Mouse (Mus musculus) Muller cell, postnatal 12 days (primary cell): ENCODE results near the gene Slc7a5.
A peak's percentile ranks its signal among the peaks of the same experiment; 100 is the strongest.

Source experiments
- DNase-seq: peaks from one replicate; pipeline ENCODE4 v3.0.0-alpha.2; 2015; ENCODE audit errors: inconsistent ontology term

Slc7a5 gene

DNA sequence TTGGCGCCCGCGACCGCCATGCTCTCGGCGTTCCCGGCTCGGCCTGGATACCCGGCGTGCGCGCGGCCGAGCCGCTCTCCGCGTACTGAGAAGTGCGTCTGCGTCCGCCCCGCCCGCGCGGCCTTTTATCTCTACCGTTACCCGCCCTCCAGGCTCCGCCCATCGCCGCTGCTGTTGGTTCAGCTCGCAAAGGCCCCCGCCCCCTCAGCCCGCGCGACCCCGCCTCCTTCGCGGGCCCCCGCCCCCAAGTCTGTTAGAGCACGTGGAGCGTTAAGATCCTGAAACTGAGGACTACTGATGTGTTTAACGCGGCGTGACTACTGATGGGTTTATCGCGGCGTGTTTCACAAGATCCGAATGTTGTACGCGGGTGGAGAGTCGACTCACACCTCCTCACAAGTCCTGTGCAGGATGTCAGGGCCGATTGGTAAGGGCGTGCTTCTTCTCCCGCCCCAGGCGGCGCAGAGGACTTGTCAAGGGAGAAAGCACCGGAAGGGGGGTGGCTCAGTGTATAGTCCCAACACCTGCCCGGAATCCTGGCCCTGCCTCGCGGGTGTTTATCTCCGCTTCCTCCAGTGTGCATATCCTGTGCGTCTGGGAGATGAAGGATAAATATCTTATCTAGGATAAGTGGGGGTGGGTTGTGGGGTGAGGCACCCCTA is at the start of gene Slc7a5:
Gene Slc7a5, minus strand, starts transcription at position 108 of the 662 bp plus-strand sequence.
- DNase-seq = peak; percentile 98

DNA sequence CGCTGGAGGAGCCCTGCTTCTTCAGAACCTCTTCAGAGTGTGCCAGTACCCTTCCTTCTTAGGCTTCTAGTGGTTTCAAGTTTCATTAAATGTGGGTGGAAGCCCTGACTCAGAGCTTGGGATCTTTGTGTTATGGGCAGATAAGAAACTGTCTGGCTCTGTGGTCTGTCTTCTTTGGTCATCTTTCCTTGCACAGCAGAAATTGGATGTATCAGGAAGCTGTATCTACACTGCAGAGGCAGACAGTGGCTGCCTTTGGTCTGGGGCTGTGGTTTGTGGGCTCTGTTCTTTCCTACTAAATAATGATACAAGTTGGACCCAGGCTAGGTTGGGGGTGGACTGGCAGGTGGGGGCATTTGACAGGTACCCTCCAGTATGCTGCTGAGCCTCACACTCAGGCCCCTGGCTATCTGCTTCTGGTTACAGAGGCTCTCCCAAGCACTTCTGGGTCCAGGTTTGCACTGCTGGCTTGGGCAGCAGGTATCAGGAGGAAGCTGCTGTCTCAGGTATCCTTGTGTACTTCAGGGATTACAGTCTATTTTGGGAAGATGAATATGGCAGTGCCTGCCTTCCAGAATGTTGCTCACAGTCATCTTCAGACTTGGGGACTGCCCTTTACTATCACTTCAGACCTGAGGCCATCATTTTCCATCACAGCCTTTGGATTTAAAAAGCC is 48.5 kb upstream of the Slc7a5 start:
- DNase-seq = no peak

DNA sequence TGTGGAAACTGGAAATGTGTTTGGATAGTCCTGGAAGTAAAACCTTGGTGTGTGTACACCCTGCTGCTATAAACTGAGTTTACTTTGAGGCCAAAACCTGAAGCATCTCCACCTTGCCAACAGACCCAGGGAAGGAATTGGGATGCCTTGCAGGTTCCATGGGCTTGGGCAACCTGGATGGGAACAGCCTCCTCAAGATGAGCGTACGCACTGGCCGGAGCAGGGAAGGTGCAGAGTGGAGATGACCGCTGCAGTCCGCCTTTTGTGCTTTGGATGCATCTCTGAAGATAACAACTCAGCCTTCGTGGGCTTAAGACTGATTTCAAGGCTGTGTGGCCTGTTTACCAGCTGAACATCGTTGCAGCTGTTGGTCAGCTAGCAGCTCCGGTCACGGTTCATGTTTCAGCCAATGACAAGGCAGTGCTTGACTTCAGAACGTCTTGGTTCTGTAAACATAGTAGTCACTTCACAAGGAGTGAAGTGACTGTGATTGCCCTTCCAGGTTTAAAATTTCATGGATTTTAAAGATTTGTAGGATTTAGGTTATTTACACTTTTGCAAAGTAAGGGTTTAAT is 47.6 kb upstream of the Slc7a5 start:
- no peak for DNase-seq

DNA sequence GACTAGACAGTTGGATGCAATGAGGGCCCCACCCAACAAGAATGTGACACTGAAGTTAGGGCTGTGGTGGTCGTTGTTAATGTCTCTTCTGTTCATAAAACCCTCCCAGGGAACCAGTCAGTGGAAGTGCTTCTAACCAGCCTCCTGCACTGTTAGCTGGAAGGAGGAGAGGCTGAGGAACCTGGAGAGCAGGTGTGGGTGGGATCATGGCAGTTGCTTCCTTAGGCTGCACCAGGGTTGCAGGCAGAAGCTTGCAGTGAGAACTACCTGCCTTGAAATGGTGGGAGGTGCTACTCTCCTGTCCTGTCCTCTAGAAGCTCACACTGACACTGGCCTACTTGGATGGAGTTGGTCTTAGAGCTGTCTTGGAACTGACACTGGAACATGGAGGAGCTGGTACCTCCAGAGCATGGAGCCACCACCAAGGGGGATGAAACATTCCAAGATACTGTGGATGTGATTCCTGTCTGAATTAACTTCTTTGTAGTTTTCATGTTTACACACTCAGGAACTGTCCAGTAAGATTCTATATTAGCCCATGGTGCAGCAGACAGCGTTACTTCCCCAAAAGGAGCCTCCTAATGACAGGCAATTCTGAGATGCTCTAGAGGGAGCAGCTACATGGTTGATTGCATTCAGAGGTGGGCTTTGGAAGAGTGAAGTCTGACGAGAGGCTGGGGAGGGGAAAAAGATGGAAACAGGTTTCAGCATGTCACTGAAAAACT is 46.5 kb upstream of the Slc7a5 start:
- DNase-seq = no peak

DNA sequence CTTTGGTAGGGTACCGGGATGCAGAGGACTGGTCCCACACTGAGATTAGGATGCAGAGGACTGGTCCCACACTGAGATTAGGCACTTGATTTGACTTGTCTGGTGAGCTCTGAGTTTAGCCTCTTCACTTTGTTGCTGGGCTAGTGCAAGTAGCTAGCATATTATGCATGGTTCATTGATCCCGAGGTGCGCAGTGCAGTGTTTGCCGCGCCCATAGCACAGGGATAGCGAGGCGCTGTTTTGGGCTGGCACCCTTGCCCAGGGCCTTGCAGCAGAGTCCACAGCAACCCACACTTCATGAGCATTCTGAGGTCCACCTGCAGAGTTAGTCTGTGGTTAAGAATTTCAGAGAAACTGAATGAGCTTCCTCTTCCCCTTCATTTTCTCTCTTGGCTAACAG is 45.3 kb upstream of the Slc7a5 start:
- no peak for DNase-seq

DNA sequence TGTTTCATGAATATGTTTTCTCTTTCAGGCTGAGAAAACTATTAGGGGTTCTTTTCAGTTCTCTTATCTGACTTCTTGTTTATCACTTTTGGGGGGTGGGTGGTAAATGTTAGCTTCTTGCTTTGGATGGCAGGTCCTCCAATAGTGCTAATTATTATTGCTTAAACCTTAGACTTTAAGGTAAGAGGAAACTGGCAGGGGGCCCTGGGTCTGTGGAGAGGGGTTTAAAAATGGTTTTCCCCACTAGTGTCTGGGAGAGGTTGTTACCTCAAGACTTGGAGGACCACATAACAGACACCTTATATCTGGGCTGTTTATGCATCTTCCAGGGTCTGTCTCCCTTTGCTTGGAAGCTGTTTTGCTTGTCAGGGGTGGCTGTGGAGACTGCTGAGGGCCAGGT is 44.6 kb upstream of the Slc7a5 start:
- DNase-seq = no peak

DNA sequence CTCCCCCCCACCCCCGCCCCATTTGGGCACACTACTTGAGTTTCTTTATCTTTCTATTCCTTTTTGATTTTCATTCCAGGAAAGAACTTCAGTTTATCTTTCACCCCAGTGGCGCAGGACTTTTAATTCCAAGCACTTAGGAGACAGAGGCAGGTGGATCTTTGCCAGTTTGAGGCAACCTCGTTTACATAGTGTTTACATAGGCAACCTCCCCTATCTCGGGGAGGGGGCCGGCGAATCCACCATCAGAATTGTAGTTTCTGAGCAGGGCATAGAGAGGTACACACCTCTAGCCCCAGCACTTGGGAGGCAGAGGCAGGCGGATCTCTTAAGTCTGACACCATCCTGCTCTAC is 44.1 kb upstream of the Slc7a5 start:
- DNase-seq = no peak

DNA sequence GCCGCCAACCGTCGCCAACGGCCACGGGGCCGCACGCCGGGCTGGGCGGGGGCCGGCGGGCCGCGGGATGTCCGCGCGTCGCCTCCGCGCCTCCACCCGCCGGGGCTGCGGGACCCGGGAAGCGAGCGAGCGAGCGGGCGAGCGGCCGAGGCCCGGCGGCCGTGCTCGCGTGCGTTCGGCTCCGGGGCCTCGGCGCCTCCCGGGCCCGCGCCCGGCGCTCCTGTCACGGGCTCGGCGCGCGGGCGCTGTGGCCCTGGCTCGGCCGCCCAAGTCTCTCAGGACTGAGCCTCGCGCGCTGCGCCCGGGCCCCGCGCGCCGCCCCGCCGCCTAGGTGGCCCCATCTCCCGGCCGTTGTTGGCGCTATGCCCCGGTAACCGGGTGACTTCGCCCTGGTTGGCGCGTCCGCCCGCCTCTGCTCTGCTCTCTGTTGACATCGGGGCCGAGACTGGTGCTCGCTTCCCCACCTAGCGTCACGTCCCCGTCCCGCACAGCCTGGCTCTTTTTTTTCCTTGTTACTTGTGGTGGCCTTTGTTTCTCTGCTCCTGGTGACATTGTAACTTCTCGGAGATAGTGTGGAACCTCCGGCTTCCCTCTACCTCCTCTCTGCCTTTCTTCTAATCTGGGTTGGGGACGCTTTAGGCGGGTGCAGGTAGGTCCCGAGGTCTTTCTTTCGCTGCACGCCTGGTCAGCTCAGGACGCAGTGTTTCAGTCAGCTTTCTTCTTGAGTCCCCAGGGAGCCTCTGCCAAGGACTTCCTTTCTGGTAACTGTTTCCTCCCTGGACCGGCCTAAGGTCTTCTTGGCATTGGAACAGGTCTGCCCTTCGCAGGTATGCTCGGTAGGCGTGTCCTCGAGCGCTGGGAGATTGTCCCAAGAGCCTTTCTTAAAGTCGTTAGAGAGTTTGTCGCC is 43.5 kb upstream of the Slc7a5 start:
- peak; percentile 43 for DNase-seq

DNA sequence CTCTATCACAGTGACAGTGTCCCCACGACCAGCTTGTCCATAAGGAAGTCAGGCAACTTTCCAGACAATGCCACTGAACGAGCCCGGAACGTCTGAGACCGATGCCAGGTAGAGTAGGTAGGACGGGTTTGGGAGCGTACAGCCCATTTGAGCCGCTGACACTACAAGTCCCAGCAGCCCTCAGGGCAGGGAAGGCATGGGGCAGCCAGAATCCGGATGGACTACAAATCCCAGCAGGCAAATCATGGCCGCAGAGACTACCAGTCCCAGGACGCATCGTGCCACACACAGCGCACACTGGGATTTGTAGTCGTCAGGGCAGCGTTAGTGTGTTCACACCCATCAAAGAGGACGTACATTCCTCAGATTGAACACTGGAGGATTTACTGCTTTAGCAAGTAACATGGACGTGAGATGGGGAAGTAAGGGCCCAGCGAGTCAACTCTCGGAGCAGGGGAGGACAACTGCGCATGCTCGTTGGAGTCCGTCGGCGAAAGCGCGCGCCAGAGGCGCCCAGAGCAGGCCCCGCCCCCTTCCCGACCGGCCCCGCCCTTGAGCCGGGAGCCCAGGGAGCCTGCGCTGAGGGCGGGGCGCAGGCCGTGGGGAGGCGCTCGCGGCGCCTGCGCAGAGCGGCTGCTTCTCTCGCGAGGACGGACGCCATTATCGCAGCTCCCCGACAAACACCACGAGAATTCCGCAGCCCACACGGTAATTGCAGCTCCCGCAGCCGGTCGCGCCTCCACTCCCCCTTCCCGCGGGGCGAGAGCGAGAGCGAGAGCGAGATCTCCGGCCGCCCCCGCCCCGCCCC is 42.7 kb upstream of the Slc7a5 start:
- peak; percentile 99 for DNase-seq

DNA sequence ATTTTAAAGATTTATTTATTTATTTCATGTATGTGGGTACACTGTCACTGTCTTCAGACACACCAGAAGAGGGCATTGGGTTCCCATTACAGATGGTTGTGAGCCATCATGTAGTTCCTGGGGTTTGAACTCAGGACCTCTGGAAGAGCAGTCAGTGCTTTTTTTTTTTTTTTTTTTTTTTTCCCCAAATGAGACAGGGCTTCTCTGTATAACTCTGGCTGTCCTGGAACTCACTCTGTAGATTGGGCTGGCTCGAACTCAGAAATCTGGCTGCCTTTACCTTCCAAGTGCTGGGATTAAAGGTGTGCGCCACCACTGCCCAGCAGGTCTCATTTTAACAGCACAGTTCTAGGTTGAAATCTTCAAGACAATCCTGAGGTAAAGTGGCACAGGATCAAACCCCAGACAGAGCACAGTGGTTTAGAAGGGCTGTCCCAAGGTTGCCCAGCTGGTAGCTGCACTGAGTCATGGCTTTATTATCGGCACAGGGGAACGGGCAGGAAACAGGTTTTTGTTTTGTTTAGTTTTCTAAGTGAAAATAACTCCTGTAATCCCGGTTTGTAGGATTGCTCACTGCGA is 41.8 kb upstream of the Slc7a5 start, which contains the start of gene Banp:
Gene Banp, plus strand, starts transcription at position 529 of the 579 bp plus-strand sequence.
- no peak for DNase-seq

DNA sequence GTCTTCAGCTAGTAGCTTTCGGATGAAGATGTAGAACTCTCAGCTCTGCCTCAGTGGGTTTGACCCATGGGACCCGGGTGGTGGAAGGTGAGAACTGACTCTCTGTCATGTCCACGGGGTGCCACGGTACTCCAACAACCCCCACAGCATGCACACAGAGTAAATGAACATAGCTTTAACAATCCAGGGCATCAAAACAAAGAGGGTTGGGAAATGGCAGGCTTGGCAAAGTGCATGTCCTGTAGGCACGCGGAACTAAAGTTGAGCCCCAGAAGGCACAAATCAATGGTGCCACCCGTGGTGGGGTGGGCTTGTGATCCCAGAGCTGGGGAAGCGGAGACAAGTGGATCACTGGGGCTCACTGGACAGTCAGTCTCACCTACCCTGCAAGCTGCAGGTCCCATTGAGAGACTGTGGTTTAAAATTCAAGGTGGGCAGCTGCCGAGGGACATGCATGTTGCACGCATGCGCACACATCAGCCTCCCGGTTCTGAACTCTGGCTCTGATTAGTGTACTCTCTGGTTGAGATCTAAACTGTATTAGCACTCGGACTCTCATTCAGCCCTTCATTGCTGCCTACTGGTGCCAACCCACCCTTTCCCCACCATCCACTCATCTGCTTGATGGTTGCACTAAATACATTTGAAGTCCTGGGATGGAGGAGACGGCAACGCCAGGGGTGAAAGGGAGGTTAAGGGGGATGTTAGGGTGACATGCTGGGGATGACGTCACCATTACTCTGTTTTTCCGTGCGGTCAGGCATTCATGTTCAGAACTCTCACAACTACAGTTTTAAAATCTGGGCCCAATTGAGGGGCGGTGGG is 41.0 kb upstream of the Slc7a5 start:
- DNase-seq = no peak

DNA sequence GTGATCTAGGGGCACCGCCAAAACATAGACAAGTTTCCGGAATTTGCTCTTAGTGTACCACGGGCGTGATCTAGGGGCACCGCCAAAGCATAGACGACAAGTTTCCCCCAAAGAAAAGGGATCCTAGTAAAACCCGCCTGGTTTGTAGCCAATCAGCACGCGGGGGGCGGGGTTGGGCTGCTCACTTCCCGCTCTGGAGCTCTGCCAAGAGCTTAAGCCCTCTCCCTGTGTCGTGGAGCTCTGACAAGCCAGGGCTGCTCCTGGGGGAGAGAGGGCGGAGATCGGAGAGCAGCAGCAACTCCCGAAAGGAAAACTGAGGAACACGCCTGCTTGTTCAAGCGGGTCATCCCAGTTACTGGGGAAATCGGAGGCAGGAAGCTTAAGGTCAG is 40.3 kb upstream of the Slc7a5 start:
- peak; percentile 88 for DNase-seq

DNA sequence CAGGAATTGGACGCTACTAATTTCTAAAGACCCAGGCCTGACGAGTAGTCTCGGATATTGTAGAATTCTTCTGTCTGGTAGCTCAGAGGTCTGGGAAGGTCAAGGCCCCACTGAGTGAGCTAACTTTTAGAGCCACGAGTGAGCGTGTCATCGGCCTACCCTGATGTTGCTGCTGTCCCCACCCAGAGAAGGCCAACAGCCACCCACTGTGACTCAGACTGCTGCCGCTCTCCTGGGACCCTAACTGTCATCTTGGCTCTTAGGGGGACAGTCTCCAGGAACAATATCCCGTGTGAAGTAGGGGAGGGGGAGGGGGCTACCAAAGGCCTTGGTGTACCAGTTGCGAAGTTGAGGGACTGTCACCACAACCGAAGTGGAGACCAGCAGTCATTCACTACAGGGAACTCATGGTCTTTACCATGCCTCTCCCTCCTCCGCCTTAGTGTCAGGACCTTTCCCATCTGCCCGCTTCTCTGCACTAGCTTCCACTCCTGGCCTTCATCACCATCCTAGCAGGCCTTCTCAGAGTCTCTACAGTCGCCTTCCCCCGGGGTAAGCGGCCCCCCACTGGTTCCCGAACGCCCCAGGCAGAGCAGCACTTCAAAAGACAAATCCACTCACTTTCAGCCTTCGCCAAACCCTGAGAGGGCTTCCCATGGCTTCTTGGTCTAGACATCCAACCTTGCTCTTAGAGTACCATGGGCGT is 39.7 kb upstream of the Slc7a5 start:
- DNase-seq = no peak

DNA sequence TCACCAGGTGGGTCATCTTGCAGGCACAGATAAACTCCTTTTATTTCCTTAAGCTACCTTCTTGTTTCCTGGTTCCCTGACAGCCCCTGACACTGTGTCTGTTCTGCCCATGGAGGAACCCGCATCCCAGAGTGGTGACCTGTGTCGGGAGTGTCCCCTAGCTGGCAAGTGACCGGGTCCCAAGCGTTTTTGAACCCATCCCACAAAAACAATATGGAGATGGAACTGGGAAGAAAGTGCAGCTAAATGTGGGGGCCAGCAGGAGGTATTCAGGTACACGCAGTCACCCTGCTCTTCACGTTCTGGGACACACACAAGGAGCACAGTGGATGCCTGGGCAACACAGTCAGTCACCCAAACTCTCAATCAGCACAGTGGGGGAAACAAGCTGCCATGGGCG is 38.9 kb upstream of the Slc7a5 start:
- no peak for DNase-seq

DNA sequence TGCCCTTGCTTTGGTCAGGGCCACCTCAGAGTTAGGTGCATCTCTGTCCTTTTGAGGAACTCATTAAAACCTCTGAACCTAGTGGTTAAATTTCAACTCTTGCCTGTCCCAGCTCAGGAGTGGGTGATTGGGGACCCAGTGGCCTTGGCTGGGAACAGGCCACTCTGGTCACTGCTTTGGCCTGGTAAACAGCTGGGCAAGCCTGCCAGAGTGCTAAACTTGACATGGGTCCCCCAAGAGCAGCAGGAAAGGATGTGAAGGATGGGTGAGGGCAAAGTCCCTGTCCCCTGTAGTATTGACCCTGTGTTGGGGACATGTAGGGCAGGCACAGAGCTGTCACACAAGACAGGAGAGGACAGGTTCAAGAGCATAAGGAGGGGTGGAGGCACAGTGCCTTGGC is 37.3 kb upstream of the Slc7a5 start, which contains the start of gene Car5a:
Gene Car5a, minus strand, starts transcription at position 74 of the 400 bp plus-strand sequence.
- no peak for DNase-seq

DNA sequence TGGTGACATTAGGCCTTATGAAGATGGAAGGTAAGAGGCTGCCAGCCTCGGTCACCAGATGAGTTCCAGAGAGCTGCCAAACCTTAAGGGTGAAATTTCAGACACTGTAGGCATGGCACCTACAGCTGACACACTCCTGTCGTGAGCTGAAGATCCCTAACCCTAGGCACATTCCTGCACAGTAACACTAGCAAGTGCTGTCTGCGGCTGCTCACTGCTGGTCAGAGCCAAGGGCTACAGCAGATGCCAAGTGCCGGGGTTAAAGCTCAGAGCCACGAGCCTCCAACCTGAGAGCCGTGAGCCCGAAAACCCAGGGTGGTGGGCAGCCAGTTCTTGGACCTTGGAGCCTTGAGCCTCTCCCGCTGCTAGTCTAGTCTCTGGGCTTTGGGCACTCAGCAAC is 36.2 kb upstream of the Slc7a5 start:
- no peak for DNase-seq

DNA sequence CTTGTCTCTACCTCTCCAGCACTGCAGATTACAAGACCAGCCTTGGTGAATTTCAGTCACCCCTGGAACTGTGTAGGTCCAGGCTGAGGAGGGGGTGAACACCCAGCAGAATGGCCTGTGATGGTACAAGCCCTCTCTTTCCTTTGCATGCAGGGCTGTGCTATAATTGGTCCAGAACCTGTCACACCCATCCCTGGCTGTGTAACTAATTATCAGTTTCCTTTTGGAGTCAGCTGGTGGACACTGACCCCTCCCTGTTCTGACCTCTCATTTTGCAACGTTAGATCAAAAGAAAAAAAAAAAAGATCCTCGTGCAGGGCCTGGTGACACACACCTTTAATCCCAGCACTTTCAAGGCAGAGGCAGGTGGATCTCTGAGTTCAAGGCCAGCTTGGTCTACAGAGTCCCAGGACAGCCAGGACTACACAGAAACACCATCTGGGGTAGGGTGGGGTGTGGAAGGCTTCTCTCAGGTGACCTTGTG is 35.6 kb upstream of the Slc7a5 start:
- DNase-seq = no peak

DNA sequence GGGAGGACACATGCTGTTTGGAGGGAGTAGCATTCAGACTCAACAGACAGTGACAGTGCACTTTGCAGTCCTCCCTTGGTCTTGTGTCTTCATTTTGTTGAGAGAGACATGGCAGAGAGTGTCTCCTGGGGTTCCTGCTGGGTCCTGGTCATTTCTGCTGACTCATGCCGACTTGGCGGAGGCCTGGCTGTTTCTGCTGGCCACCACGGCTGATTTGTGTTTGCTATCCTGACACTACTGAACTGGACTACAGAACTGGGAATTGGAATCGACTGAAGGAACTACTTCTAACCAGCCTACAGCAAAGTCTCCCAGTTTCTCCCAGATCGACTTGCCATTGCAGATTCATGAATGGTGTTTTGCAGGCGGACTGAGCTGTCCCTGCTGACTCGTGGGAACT is 31.2 kb upstream of the Slc7a5 start:
- DNase-seq = no peak

DNA sequence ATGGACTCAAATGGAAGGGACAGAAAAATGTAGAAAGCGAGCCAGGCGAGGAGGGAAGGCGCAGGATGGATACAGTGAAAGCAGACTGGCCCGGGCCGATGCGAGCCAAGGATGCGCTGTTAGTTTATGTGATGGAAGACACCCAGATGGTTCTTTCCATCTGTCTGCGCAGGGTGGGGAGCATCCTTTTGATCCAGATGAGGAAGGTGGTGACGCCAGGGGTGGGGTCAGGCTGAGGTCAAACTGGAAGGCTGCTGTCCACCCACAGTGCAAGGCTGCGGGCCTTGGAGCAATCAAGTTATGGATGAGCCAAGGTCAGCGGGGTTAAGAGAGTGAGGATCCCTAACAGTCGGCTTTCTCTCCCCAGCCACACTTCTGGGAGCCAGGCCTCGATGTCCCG is 28.9 kb upstream of the Slc7a5 start:
- DNase-seq = no peak
